Mouse (Mus musculus) erythroid progenitor cell, adult 5-6 weeks (primary cell): ENCODE data around the gene Tvp23a. TPM values are rescaled to one million over a fixed set of nuclear protein-coding genes. Genes with fewer than 3 reads are reported as not detected.
A peak's percentile ranks its signal among the peaks of the same experiment; 100 is the strongest.

Source experiments
- ATAC-seq: replicated peaks from 2 replicates; pipeline ENCODE4 v1.8.0; 2016; ENCODE audit warnings: moderate number of reproducible peaks, mild to moderate bottlenecking, moderate TSS enrichment, inconsistent platforms; ENCODE audit not compliant: poor library complexity, low FRiP score, severe bottlenecking
- total RNA-seq, 2 experiments: library from RNA; stranded (forward) in 1 of 2; stranded (reverse) in 1 of 2; fragments of 150-400 nt in 1 of 2; fragments of 186-747, 209-891 nt in 1 of 2; gene quantifications; 2 replicates each; pipeline versions ENCODE4 v1.2.3 to v1.2.4; 2015 to 2017; ENCODE audit warnings: low replicate concordance in 2 of 2

Tvp23a gene
- total RNA-seq, 2 experiments from 2014 or later = not detected

- ATAC-seq = peak; percentile 79
Observed at GRCm38 (mm10) chr16:10399160-10399559, 48.0 kb downstream of the Tvp23a start.

- ATAC-seq = 0 out of 2 replicates have a peak, but pooled peaks have one; percentile 39
Observed at GRCm38 (mm10) chr16:10398755-10399154, 48.4 kb downstream of the Tvp23a start.

GRCm38 (mm10) chr16:10394699-10395540 lies 52.2 kb downstream of the Tvp23a start, which contains the start of gene Tekt5:
Tekt5 (minus strand) TSS chr16:10395490.
- no peak; the same call in 1 of the 2 replicates for ATAC-seq

- ATAC-seq = no peak
Observed at GRCm38 (mm10) chr16:10392587-10392986, 54.6 kb downstream of the Tvp23a start.

- peak; percentile 28; the same call in 1 of the 2 replicates for ATAC-seq
Observed at GRCm38 (mm10) chr16:10388634-10389365, 58.4 kb downstream of the Tvp23a start.

- ATAC-seq = no peak
Observed at GRCm38 (mm10) chr16:10385261-10385660, 61.9 kb downstream of the Tvp23a start.

GRCm38 (mm10) chr16:10384544-10384943 lies 62.6 kb downstream of the Tvp23a start:
- peak; percentile 62 for ATAC-seq

- ATAC-seq = peak; percentile 96
Observed at GRCm38 (mm10) chr16:10384060-10384497, 63.1 kb downstream of the Tvp23a start.

- no peak for ATAC-seq
Observed at GRCm38 (mm10) chr16:10379531-10379930, 67.6 kb downstream of the Tvp23a start.

GRCm38 (mm10) chr16:10377286-10377685 lies 69.9 kb downstream of the Tvp23a start:
- ATAC-seq = no peak

GRCm38 (mm10) chr16:10374254-10375011 lies 72.7 kb downstream of the Tvp23a start:
- no peak for ATAC-seq

GRCm38 (mm10) chr16:10372372-10372771 lies 74.8 kb downstream of the Tvp23a start:
- no peak for ATAC-seq

Other genes with a start within 250 kb of the Tvp23a start
- 0.72 TPM in 1 of 2 replicates, not detected in the other for gene Emp2, start 133.4 kb downstream of the Tvp23a start, total RNA-seq (2015; ENCODE audit: low replicate concordance)
- gene Emp2, start 133.4 kb downstream of the Tvp23a start, total RNA-seq (2017; ENCODE audit: low replicate concordance) = not detected in 2 replicates
- 0.84 TPM in 1 of 2 replicates, not detected in the other for gene Tekt5, start 51.9 kb downstream of the Tvp23a start, total RNA-seq (2015; ENCODE audit: low replicate concordance)
- gene Tekt5, start 51.9 kb downstream of the Tvp23a start, total RNA-seq (2017; ENCODE audit: low replicate concordance) = not detected in 2 replicates
- gene Nubp1, start 35.4 kb downstream of the Tvp23a start, total RNA-seq (2015; ENCODE audit: low replicate concordance) = 12.6 and 21.4 TPM in 2 replicates
- 11.4 and 20.5 TPM in 2 replicates for gene Nubp1, start 35.4 kb downstream of the Tvp23a start, total RNA-seq (2017; ENCODE audit: low replicate concordance)
- gene Ciita, start 32.7 kb upstream of the Tvp23a start, total RNA-seq (2015; ENCODE audit: low replicate concordance) = 0.36 and 0.84 TPM in 2 replicates
- 0.26 and 0.30 TPM in 2 replicates for gene Ciita, start 32.7 kb upstream of the Tvp23a start, total RNA-seq (2017; ENCODE audit: low replicate concordance)
- gene Dexi, start 95.7 kb upstream of the Tvp23a start, total RNA-seq (2015; ENCODE audit: low replicate concordance) = 2.2 and 5.4 TPM in 2 replicates
- 1.8 TPM in 1 of 2 replicates, not detected in the other for gene Dexi, start 95.7 kb upstream of the Tvp23a start, total RNA-seq (2017; ENCODE audit: low replicate concordance)
- 6.7 and 8.6 TPM in 2 replicates for gene Clec16a, start 98.0 kb upstream of the Tvp23a start, total RNA-seq (2015; ENCODE audit: low replicate concordance)
- 4.0 and 5.4 TPM in 2 replicates for gene Clec16a, start 98.0 kb upstream of the Tvp23a start, total RNA-seq (2017; ENCODE audit: low replicate concordance)